Mouse (Mus musculus) embryonic facial prominence, embryonic 13.5 days (tissue): ENCODE results near the gene Mrpl16. TPM values are rescaled to one million over a fixed set of nuclear protein-coding genes. Genes with fewer than 3 reads are reported as not detected.

Source experiments
- ATAC-seq: fragments of 200-750 bp; cut with Nextera tagmentation; 2 replicates; pipeline ENCODE4 v1.8.0; 2017; ENCODE audit warnings: low read depth; ENCODE audit not compliant: insufficient number of reproducible peaks, insufficient read depth, low FRiP score, low TSS enrichment
- H3K27ac ChIP-seq: fragments of 300-500 bp; sonication (generic); 2 replicates; pipeline ENCODE4 v1.5.1; 2015; ENCODE audit warnings: moderate library complexity, mild to moderate bottlenecking, inconsistent platforms
- H3K27me3 ChIP-seq: fragments of 300-500 bp; sonication (generic); 2 replicates; pipeline ENCODE4 v1.6.1; 2015; ENCODE audit warnings: mild to moderate bottlenecking, inconsistent platforms
- H3K36me3 ChIP-seq: fragments of 300-500 bp; sonication (generic); 2 replicates; pipeline ENCODE4 v1.6.1; 2015; ENCODE audit warnings: mild to moderate bottlenecking, inconsistent platforms
- H3K4me1 ChIP-seq: fragments of 300-500 bp; sonication (generic); 2 replicates; pipeline ENCODE4 v1.6.1; 2015; ENCODE audit warnings: inconsistent platforms
- H3K4me2 ChIP-seq: fragments of 300-500 bp; sonication (generic); 2 replicates; pipeline ENCODE4 v1.6.1; 2015; ENCODE audit warnings: moderate library complexity, mild to moderate bottlenecking, inconsistent platforms
- H3K4me3 ChIP-seq: fragments of 300-500 bp; sonication (generic); 2 replicates; pipeline ENCODE4 v1.5.1; 2015; ENCODE audit warnings: mild to moderate bottlenecking, inconsistent platforms
- H3K9ac ChIP-seq: fragments of 300-500 bp; sonication (generic); 2 replicates; pipeline ENCODE4 v1.6.1; 2015; ENCODE audit warnings: mild to moderate bottlenecking, inconsistent platforms
- H3K9me3 ChIP-seq: fragments of 300-500 bp; sonication (generic); 2 replicates; pipeline ENCODE4 v1.6.1; 2016; ENCODE audit warnings: inconsistent platforms
- WGBS: fragments of 180-500 bp; shearing (Covaris S2); methylation state at CpG from one replicate; pipeline ENCODE4 v1.1.7; 2015; ENCODE audit warnings: mixed read lengths; 5-methylcytosine and 5-hydroxymethylcytosine counted together
- polyA plus RNA-seq: library from polyadenylated mRNA; unstranded; fragments of >200 nt; fragmentation: Nextera tagmentation; extraction: Ambion mirVana; gene quantifications from 2 replicates; pipeline ENCODE4 v1.2.1, GENCODE M21; 2015

Gene Mrpl16
- polyA plus RNA-seq, 1 experiment from 2014 or later = 49.4 TPM

GRCm38 (mm10) chr19:11769257-11769920, 802 bp upstream of the Mrpl16 start:
- Histone ChIP-seq H3K4me3 (peak overlapping the region; percentile 67; the same call in 1 of the 2 replicates), H3K9ac (no peak overlapping the region), H3K27me3 (no peaks in the 10 kb centered on the region), H3K9me3 (no peaks in the 10 kb centered on the region), H3K4me2 (peak overlapping the region; percentile 73), H3K27ac (no peak overlapping the region), H3K4me1 (peaks cover 7% of the 10 kb centered on the region), H3K36me3 (peaks cover 12% of the 10 kb centered on the region)
- 85% methylated on average over 5 of the region's 5 CpGs for whole genome bisulfite sequencing
- ATAC-seq = no peak

- ATAC-seq = no peak
- Histone ChIP-seq H3K4me1 (no peaks in the 10 kb centered on the region), H3K27ac (no peak overlapping the region), H3K4me3 (no peak overlapping the region), H3K9ac (no peak overlapping the region), H3K4me2 (no peak overlapping the region), H3K27me3 (no peaks in the 10 kb centered on the region), H3K9me3 (no peaks in the 10 kb centered on the region), H3K36me3 (peaks cover 32% of the 10 kb centered on the region)
- WGBS = 64% methylated on average over 7 of the region's 7 CpGs
Measured at GRCm38 (mm10) chr19:11777191-11777865, 7.1 kb downstream of the Mrpl16 start.

- WGBS = 88% methylated on average over 14 of the region's 14 CpGs
- no peak overlapping the region for H3K9ac ChIP-seq
- no peaks in the 10 kb centered on the region for H3K27me3 ChIP-seq
- H3K4me3 ChIP-seq = no peak overlapping the region
- H3K27ac ChIP-seq = no peak overlapping the region
- 0 out of 2 replicates have a peak, but pooled peaks have one; percentile 52 for ATAC-seq
- H3K4me2 ChIP-seq = no peak overlapping the region
- H3K36me3 ChIP-seq = no peaks in the 10 kb centered on the region
- H3K4me1 ChIP-seq = no peaks in the 10 kb centered on the region
- H3K9me3 ChIP-seq = no peaks in the 10 kb centered on the region
Measured at GRCm38 (mm10) chr19:11785409-11786154, 15.4 kb downstream of the Mrpl16 start.

- Histone ChIP-seq H3K27ac (no peak overlapping the region), H3K4me3 (no peak overlapping the region), H3K9ac (no peak overlapping the region), H3K9me3 (no peaks in the 10 kb centered on the region), H3K27me3 (no peaks in the 10 kb centered on the region), H3K36me3 (no peaks in the 10 kb centered on the region), H3K4me2 (no peak overlapping the region), H3K4me1 (no peaks in the 10 kb centered on the region)
- ATAC-seq = no peak
- 90% methylated on average over 6 of the region's 6 CpGs for WGBS
Measured at GRCm38 (mm10) chr19:11787826-11788225, 17.6 kb downstream of the Mrpl16 start.

- ATAC-seq = no peak
- no peak overlapping the region for H3K27ac ChIP-seq
- H3K9ac ChIP-seq = no peak overlapping the region
- H3K36me3 ChIP-seq = no peaks in the 10 kb centered on the region
- no peak overlapping the region for H3K4me3 ChIP-seq
- no peaks in the 10 kb centered on the region for H3K4me1 ChIP-seq
- H3K27me3 ChIP-seq = no peaks in the 10 kb centered on the region
- H3K4me2 ChIP-seq = no peak overlapping the region
- H3K9me3 ChIP-seq = no peaks in the 10 kb centered on the region
- 85% methylated on average over 6 of the region's 6 CpGs for whole genome bisulfite sequencing
Measured at GRCm38 (mm10) chr19:11788876-11789275, 18.7 kb downstream of the Mrpl16 start.

- H3K4me1 ChIP-seq = no peaks in the 10 kb centered on the region
- no peak overlapping the region for H3K4me3 ChIP-seq
- H3K27me3 ChIP-seq = no peaks in the 10 kb centered on the region
- 79% methylated on average over 5 of the region's 5 CpGs for WGBS
- no peak overlapping the region for H3K4me2 ChIP-seq
- no peak for ATAC-seq
- no peak overlapping the region for H3K9ac ChIP-seq
- no peaks in the 10 kb centered on the region for H3K9me3 ChIP-seq
- H3K36me3 ChIP-seq = no peaks in the 10 kb centered on the region
- H3K27ac ChIP-seq = no peak overlapping the region
Measured at GRCm38 (mm10) chr19:11791825-11792224, 21.6 kb downstream of the Mrpl16 start.

- no peaks in the 10 kb centered on the region for H3K36me3 ChIP-seq
- no peak for ATAC-seq
Measured at GRCm38 (mm10) chr19:11793741-11794359, 23.7 kb downstream of the Mrpl16 start.

GRCm38 (mm10) chr19:11794447-11794846, 24.3 kb downstream of the Mrpl16 start:
- H3K4me3 ChIP-seq = no peak overlapping the region
- H3K27me3 ChIP-seq = no peaks in the 10 kb centered on the region
- H3K27ac ChIP-seq = no peak overlapping the region
- H3K9ac ChIP-seq = no peak overlapping the region
- H3K4me2 ChIP-seq = no peak overlapping the region
- no peak for ATAC-seq
- 85% methylated on average over 6 of the region's 6 CpGs for WGBS
- H3K9me3 ChIP-seq = no peaks in the 10 kb centered on the region
- no peaks in the 10 kb centered on the region for H3K4me1 ChIP-seq
- no peaks in the 10 kb centered on the region for H3K36me3 ChIP-seq

More at GRCm38 (mm10) chr19:11793741-11794359, 23.7 kb downstream of the Mrpl16 start:
- H3K27ac ChIP-seq = no peak overlapping the region
- H3K4me1 ChIP-seq = no peaks in the 10 kb centered on the region
- no peak overlapping the region for H3K4me2 ChIP-seq
- H3K4me3 ChIP-seq = no peak overlapping the region
- no peak overlapping the region for H3K9ac ChIP-seq
- no peaks in the 10 kb centered on the region for H3K9me3 ChIP-seq
- no peaks in the 10 kb centered on the region for H3K27me3 ChIP-seq
- WGBS = 72% methylated on average over 2 of the region's 2 CpGs

- 74% methylated on average over 8 of the region's 8 CpGs for WGBS
- Histone ChIP-seq H3K27ac (no peak overlapping the region), H3K36me3 (no peaks in the 10 kb centered on the region)
Measured at GRCm38 (mm10) chr19:11800531-11801315, 30.5 kb downstream of the Mrpl16 start.

GRCm38 (mm10) chr19:11804423-11804822, 34.2 kb downstream of the Mrpl16 start:
- Histone ChIP-seq H3K9ac (no peak overlapping the region), H3K36me3 (no peaks in the 10 kb centered on the region), H3K4me1 (no peaks in the 10 kb centered on the region), H3K27me3 (no peaks in the 10 kb centered on the region), H3K27ac (no peak overlapping the region), H3K4me2 (no peak overlapping the region), H3K4me3 (no peak overlapping the region), H3K9me3 (no peaks in the 10 kb centered on the region)
- no peak for ATAC-seq
- 62% methylated on average over 1 of the region's 1 CpGs for WGBS

More at GRCm38 (mm10) chr19:11800531-11801315, 30.5 kb downstream of the Mrpl16 start:
- Histone ChIP-seq H3K4me1 (no peaks in the 10 kb centered on the region), H3K9ac (no peak overlapping the region), H3K27me3 (no peaks in the 10 kb centered on the region), H3K9me3 (no peaks in the 10 kb centered on the region), H3K4me3 (no peak overlapping the region), H3K4me2 (no peak overlapping the region)
- ATAC-seq = no peak

GRCm38 (mm10) chr19:11807251-11807650, 37.1 kb downstream of the Mrpl16 start:
- no peak overlapping the region for H3K4me2 ChIP-seq
- H3K9me3 ChIP-seq = no peaks in the 10 kb centered on the region
- 0 out of 2 replicates have a peak, but pooled peaks cover 3% of the 10 kb centered on the region for H3K4me1 ChIP-seq
- H3K27me3 ChIP-seq = no peaks in the 10 kb centered on the region
- no peaks in the 10 kb centered on the region for H3K36me3 ChIP-seq
- no peak overlapping the region for H3K9ac ChIP-seq
- H3K27ac ChIP-seq = no peak overlapping the region
- no peak for ATAC-seq
- 63% methylated on average over 2 of the region's 2 CpGs for WGBS
- no peak overlapping the region for H3K4me3 ChIP-seq
